Mouse (Mus musculus) gastrocnemius, adult 18-20 months (tissue): ENCODE data around the gene Bdnf. TPM values are rescaled to one million over a fixed set of nuclear protein-coding genes. Genes with fewer than 3 reads are reported as not detected.

Source experiments
- total RNA-seq, 2 experiments: library from RNA; stranded (reverse); gene quantifications; 2 replicates each; pipeline ENCODE4 v1.2.3; 2021

Bdnf gene
- total RNA-seq, 2 experiments from 2014 or later = 0.25 to 0.33 TPM

Other genes starting within 250 kb of the Bdnf start
- 10 to 100 TPM; 26.8 to 32.2 TPM for gene Lin7c, start 216.2 kb downstream of the Bdnf start, total RNA-seq
- 10 to 100 TPM; 24.5 to 28.7 TPM for gene Lgr4, start 242.9 kb downstream of the Bdnf start, total RNA-seq